Comparison of ENCODE assay signal across 22 mouse cellular contexts in the genomic region with DNA sequence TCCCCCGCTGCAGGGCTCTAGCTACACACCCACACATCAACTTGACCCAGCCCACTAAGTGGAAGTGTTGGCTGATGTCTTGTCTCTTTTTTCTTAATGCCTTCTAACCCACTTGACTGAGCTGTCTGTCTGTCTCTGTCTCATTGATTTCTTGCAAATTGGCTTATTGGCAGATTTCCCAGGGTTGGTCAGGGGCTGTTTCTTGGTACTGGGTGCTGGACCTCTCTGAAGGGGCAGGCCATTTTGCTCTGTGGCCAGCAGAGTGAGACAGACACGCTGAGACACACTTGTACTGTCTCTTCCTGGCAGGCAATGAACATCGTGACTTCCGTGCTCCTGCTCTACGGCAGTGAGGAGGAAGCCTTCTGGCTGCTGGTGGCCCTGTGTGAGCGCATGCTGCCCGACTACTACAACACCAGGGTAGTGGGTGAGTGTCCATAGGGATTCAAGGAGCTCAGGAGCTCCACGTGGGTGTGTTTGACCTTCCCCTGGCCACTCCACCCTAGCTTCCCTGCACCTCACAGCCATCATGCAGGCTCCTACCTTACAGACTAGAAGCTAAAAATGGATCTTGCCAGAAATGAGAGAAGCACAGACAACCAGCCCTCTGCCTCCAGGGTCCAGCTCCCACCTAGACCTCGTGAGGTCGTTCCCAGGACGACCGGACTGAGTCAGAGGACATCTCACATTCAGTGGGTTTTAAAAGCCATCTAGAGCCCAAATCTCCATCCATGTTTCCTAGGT. TPM values are rescaled to one million over a fixed set of nuclear protein-coding genes. Genes with fewer than 3 reads are reported as not detected.
A peak's percentile ranks its signal among the peaks of the same experiment; 100 is the strongest.
DNase-seq lines count a peak whose midpoint lies in the region; ATAC-seq lines count a peak whose summit lies in the region.
"Had no signal": no experiment of that assay in that cellular context is flagged by ENCODE, and none has a peak within 500 bp of the region (broad histone marks: within the 10 kb centered on the region; RNA-seq: fewer than 3 reads in every experiment).

No protein-coding gene starts in this region.

- H3K4me1 ChIP-seq in lung, embryonic 16.5 days (replicated peaks; ENCODE audit: control insufficient read depth, insufficient read depth, low read length) = no peaks in the 10 kb centered on the region
- H3K4me1 ChIP-seq: hindbrain, embryonic 15.5 days; midbrain, embryonic 13.5 days had no signal

- no peak overlapping the region for H3K4me3 ChIP-seq in lung, embryonic 16.5 days (ENCODE audit: low read length)
- H3K4me3 ChIP-seq: hindbrain, embryonic 15.5 days; midbrain, embryonic 13.5 days had no signal

- H3K27me3 ChIP-seq in lung, embryonic 16.5 days (ENCODE audit: control insufficient read depth, insufficient read depth, low read depth, low read length) = no peaks in the 10 kb centered on the region
- H3K27me3 ChIP-seq: hindbrain, embryonic 15.5 days; midbrain, embryonic 13.5 days had no signal

- ATAC-seq in lung, embryonic 16.5 days (ENCODE audit: low read depth) = peak; percentile 63
- ATAC-seq: CD4-positive, CD25-positive, alpha-beta regulatory T cell, adult 4 months; forebrain, embryonic 16.5 days; midbrain, embryonic 13.5 days had no signal

- no peak overlapping the region for H3K4me2 ChIP-seq in lung, embryonic 16.5 days (ENCODE audit: low read depth, low read length)
- H3K4me2 ChIP-seq: hindbrain, embryonic 15.5 days; midbrain, embryonic 13.5 days had no signal

- 72% methylated on average over 12 of the region's 12 CpGs for WGBS in lung, embryonic 16.5 days

- H3K9ac ChIP-seq in lung, embryonic 16.5 days (ENCODE audit: low read length) = no peak overlapping the region
- H3K9ac ChIP-seq: hindbrain, embryonic 15.5 days; midbrain, embryonic 13.5 days had no signal

- DNase-seq in layer of hippocampus, adult 11-12 months (ENCODE audit: low spot score) = peak; percentile 32
- DNase-seq in layer of hippocampus, postnatal 25 days (ENCODE audit: extremely low spot score in 1 of 2, low spot score in 1 of 2) = no peak
- DNase-seq in 3T3-L1 (ENCODE audit: low read depth, low spot score) (peak; percentile 41), MN1 (ENCODE audit: low spot score) (peak; percentile 86)
- no peak for DNase-seq in adrenal gland, adult (ENCODE audit: inconsistent age in 2 of 2, low spot score in 1 of 2)
- DNase-seq in retina, postnatal 1 day = no peak
- no peak for DNase-seq in ovary, postnatal 10 days (ENCODE audit: low spot score)
- DNase-seq: adrenal gland, postnatal 10 days; cerebellum, adult 18-20 months; cerebellum, postnatal 36 days; gastrocnemius, postnatal 10 days; kidney, adult 18-20 months; kidney, postnatal 25 days; liver; right cerebral cortex, postnatal 25 days; thymus, adult 18-20 months had no signal

- H3K27ac ChIP-seq in lung, embryonic 16.5 days (ENCODE audit: low read length) = no peak overlapping the region
- H3K27ac ChIP-seq: hindbrain, embryonic 15.5 days; midbrain, embryonic 13.5 days had no signal

- H3K36me3 ChIP-seq in lung, embryonic 16.5 days (ENCODE audit: control insufficient read depth, insufficient read depth, low read length) = peaks cover 52% of the 10 kb centered on the region

- H3K9me3 ChIP-seq in lung, embryonic 16.5 days (ENCODE audit: control insufficient read depth, low read length) = no peaks in the 10 kb centered on the region
- H3K9me3 ChIP-seq: G1E; hindbrain, embryonic 15.5 days; midbrain, embryonic 13.5 days had no signal

RNA-seq across cellular contexts. Expression of a gene that starts 19.3 kb away (rescaled TPM):
- 10 to 100 TPM; 15.1 to 16.2 TPM for total RNA-seq in layer of hippocampus, postnatal 25 days (2021)
- 16.1 and 19.5 TPM in 2 replicates for polyA plus RNA-seq in lung, embryonic 16.5 days (2015; fragmentation: Nextera tagmentation; extraction: Ambion mirVana)

RNA-seq across cellular contexts. Expression of a gene that starts 23.8 kb away (rescaled TPM):
- 100 to 1,000 TPM; 103 to 106 TPM for total RNA-seq in layer of hippocampus, postnatal 25 days (2021)
- polyA plus RNA-seq in lung, embryonic 16.5 days (2015; fragmentation: Nextera tagmentation; extraction: Ambion mirVana) = 45.2 and 47.9 TPM in 2 replicates

RNA-seq across cellular contexts. Expression of a gene that starts 55.7 kb away (rescaled TPM):
- total RNA-seq in layer of hippocampus, postnatal 25 days (2021) = 100 to 1,000 TPM; 421 to 453 TPM
- 257 and 295 TPM in 2 replicates for polyA plus RNA-seq in lung, embryonic 16.5 days (2015; fragmentation: Nextera tagmentation; extraction: Ambion mirVana)

RNA-seq across cellular contexts. Expression of a gene that starts 55.7 kb away (rescaled TPM):
- 100 to 1,000 TPM; 108 to 113 TPM for total RNA-seq in layer of hippocampus, postnatal 25 days (2021)
- 5.8 and 7.3 TPM in 2 replicates for polyA plus RNA-seq in lung, embryonic 16.5 days (2015; fragmentation: Nextera tagmentation; extraction: Ambion mirVana)

Comparison
In these comparisons a context has a peak if more than half of its experiments do, and no peak if none do; other contexts are left out.
1. DNase-seq: peak in layer of hippocampus, adult 11-12 months (single experiment), 3T3-L1 (single experiment) and MN1 (single experiment); none in layer of hippocampus, postnatal 25 days (0 of 2), adrenal gland, adult (0 of 2), retina, postnatal 1 day (single experiment) and ovary, postnatal 10 days (single experiment).